Mouse (Mus musculus) CD4-positive, CD25-positive, alpha-beta regulatory T cell (primary cell): ENCODE data around the gene Olfr1102. TPM values are rescaled to one million over a fixed set of nuclear protein-coding genes. Genes with fewer than 3 reads are reported as not detected.

Experiments used
- polyA plus RNA-seq: library from polyadenylated mRNA; unstranded; fragments of 100-300 nt; shearing (Covaris generic); gene quantifications from one replicate; pipeline ENCODE4 v1.2.1, GENCODE M21; 2017

Gene Olfr1102
- not detected for polyA plus RNA-seq

DNA sequence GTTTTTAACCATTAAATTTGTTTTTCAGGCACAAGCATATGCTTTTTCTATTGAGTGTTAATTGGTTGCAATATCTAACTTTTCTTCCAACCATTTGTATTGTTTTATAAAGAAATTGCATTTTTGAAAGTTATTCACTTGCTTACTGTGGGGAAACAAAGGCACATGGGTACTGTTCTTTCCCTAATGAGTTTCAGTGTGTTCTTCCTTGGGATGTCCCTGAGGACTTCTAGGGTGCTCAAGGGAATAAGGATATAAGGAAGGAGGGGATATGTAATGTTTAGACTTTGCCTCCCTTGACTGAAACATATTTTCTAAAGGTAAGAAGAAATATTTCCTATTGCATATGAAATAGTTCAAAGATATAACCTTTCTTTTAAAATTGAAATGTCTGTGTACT, at the start of gene Olfr1102:
Gene Olfr1102 (plus strand): TSS at position 301 of the 400 bp plus-strand sequence.

DNA sequence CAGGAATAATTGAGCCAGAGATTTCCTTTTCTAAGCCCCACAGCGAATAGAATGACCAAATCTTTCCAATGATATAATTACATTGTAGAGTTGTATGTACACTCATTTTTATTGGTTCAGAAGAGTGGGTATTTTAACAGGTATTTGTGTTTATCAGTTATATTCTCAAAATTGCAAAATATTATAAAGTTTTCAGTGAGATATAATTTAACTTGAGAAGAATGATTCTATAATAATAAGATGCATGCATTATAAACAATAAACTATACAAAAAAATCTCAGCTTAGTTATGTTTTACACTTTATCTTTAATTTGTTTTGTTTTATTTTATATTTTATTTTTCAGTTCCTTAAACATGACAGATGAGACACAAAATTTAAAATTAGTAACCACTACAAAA, 37.6 kb upstream of the Olfr1102 start, which contains the start of gene Olfr1099:
Gene Olfr1099 (minus strand): TSS at position 101 of the 400 bp plus-strand sequence.

DNA sequence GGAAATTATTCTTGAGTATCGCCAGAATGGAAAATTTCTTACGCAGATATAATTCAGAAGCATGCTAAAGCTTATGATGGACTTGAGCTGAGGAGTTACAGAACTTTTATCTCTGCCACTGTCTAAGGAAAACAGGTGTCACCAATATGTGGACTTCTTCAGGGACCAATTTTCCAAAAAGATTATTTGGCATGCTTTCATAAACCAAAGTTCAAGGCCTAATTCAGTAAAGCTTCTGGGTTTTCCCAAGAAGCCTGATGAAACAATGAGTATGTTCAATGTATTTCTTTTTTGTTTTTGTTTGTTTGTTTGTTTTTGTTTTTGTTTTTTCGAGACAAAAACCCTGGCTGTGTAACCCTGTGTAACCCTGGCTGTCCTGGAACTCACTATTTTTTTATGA, 18.3 kb upstream of the Olfr1102 start, which contains the start of gene Olfr1100:
Gene Olfr1100 (minus strand): TSS at position 101 of the 400 bp plus-strand sequence.

DNA sequence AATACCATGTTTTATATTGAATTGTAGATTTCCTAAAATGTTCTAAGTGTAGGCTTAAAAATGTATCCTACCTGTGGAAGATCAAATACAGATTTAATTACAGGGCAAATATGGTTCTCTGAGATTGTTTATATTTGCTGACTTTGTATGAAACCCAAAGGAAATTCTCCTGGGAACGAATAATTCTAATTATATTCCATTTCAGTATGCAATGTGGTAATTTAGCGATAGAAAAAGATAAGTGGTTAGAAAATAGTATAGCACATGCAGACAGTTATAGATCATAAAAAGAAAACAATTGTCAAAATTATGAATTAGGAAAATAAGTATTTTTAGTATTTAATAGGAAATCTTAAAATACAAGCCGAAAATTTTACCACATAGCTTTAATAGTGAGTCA, 7.1 kb upstream of the Olfr1102 start, which contains the start of gene Olfr1101:
Gene Olfr1101 (minus strand): TSS at position 101 of the 400 bp plus-strand sequence.

DNA sequence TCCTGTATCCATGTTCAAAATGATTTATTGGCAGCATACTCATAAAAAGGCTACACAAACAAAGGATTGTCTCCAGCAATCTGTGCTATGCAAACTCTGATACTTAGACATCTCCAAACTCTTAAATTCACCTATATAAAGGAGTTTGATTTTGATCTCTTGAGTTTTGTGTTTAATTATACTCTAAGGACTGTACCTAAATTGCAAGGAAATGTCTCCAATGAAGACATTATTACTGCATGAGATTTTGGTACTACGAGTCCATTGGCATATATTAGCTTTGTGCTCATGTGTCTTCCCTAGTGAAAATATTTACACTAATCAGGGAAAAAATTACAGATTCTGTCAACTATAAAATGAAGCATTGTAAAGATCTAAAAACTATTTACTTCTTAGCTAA, 28.8 kb downstream of the Olfr1102 start, which contains the start of gene Olfr1104:
Gene Olfr1104 (minus strand): TSS at position 101 of the 400 bp plus-strand sequence.

DNA sequence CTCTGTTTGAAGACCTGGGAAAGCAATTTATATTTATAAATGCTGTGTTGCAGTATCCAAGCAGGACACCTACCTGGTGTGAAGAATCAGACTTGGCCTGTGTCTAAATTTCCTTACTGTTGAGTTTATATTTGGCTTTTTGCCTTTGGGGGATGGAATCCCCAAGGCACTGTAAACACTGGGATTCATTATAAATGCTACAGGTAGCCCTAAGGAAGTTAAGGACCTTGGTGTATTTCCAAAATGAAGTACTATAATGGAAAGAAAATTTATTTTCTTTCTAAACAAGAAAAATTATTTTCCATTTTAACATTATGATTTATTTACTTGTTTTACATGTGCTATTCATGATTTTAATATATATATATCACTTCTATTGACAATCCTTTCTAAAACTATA, 38.2 kb downstream of the Olfr1102 start, which contains the start of gene Olfr1105:
Gene Olfr1105 (minus strand): TSS at position 101 of the 400 bp plus-strand sequence.

DNA sequence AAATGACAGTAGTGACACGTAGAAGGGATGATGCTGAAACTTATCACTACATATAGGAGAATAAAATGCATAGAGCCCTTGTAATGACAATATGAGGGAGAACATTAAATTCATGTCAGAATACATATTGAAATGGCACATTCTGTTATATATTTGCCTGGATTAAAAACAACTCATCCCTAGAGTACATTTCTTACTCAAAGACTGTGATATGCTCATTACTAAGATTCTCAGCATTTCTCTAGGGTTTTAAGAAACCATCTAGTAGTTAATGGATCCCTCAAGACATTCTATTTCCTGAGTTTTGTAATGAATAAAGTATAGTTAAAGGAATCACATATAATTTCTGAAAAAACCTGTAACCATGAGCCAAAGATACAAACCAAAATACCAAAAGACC, 54.0 kb downstream of the Olfr1102 start, which contains the start of gene Olfr1106:
Gene Olfr1106 (minus strand): TSS at position 101 of the 400 bp plus-strand sequence.

Other genes starting within 250 kb of the Olfr1102 start
- not detected for gene Olfr1090, start 239.4 kb upstream of the Olfr1102 start, polyA plus RNA-seq
- gene Olfr1093, start 215.9 kb upstream of the Olfr1102 start, polyA plus RNA-seq = not detected
- not detected for gene Olfr141, start 188.4 kb upstream of the Olfr1102 start, polyA plus RNA-seq
- gene Olfr1094, start 173.7 kb upstream of the Olfr1102 start, polyA plus RNA-seq = not detected
- gene Olfr1095, start 146.7 kb upstream of the Olfr1102 start, polyA plus RNA-seq = not detected
- not detected for gene Gm13723, start 123.6 kb upstream of the Olfr1102 start, polyA plus RNA-seq
- gene Olfr1097, start 106.2 kb upstream of the Olfr1102 start, polyA plus RNA-seq = not detected
- gene Olfr1098, start 73.9 kb upstream of the Olfr1102 start, polyA plus RNA-seq = not detected
- gene Olfr1099, start 37.7 kb upstream of the Olfr1102 start, polyA plus RNA-seq = not detected
- gene Olfr1100, start 18.4 kb upstream of the Olfr1102 start, polyA plus RNA-seq = not detected
- gene Olfr1101, start 7.2 kb upstream of the Olfr1102 start, polyA plus RNA-seq = not detected
- not detected for gene Olfr1104, start 28.7 kb downstream of the Olfr1102 start, polyA plus RNA-seq
- not detected for gene Olfr1105, start 38.1 kb downstream of the Olfr1102 start, polyA plus RNA-seq
- not detected for gene Olfr1106, start 53.9 kb downstream of the Olfr1102 start, polyA plus RNA-seq
- gene Olfr1107, start 77.4 kb downstream of the Olfr1102 start, polyA plus RNA-seq = not detected
- gene Olfr1109, start 97.6 kb downstream of the Olfr1102 start, polyA plus RNA-seq = 0.17 TPM
- not detected for gene Olfr259, start 116.2 kb downstream of the Olfr1102 start, polyA plus RNA-seq
- not detected for gene Olfr1110, start 141.9 kb downstream of the Olfr1102 start, polyA plus RNA-seq
- not detected for gene Olfr1111, start 154.2 kb downstream of the Olfr1102 start, polyA plus RNA-seq
- not detected for gene Olfr1112, start 189.4 kb downstream of the Olfr1102 start, polyA plus RNA-seq
- gene Olfr1113, start 210.6 kb downstream of the Olfr1102 start, polyA plus RNA-seq = not detected
- not detected for gene Olfr1115, start 249.6 kb downstream of the Olfr1102 start, polyA plus RNA-seq